Mouse (Mus musculus): ENCODE data around the gene Maml2. TPM values are rescaled to one million over a fixed set of nuclear protein-coding genes. Genes with fewer than 3 reads are reported as not detected.
A peak's percentile ranks its signal among the peaks of the same experiment; 100 is the strongest.

The Maml2 gene
- polyA plus RNA-seq, 1 experiment from 2014 or later, result 4.3 TPM

DNA sequence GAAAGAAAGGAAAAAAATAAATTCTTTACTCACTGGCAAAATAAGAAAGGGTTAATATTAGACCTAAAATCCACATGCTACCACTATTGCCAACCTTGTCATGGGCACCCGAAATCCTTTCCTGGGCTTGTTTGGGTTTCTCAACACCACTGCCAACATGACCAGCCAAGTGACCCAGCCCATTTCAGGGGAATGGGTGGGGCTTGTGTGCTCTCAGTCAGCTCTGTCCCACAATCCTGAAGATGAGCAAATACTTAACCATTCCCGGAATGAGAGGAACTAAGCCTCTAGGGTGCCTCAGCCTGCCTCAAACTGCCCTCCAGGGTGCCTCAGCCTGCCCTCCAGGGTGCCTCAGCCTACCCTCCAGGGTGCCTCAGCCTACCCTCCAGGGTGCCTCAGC lies 371.0 kb downstream of the Maml2 start:
- 30% methylated on average over 2 of the region's 2 CpGs for WGBS
- Histone ChIP-seq H3K4me2 (replicated peaks; ENCODE audit: low read depth) (no peak overlapping the region), H3K4me1 (replicated peaks; ENCODE audit: control insufficient read depth, insufficient read depth) (0 out of 2 replicates have a peak, but pooled peaks cover 5% of the 10 kb centered on the region), H3K36me3 (ENCODE audit: control insufficient read depth, insufficient read depth, low read length) (no peaks in the 10 kb centered on the region), H3K27ac (replicated peaks) (no peak overlapping the region), H3K9me3 (ENCODE audit: control insufficient read depth, low read length) (no peaks in the 10 kb centered on the region), H3K9ac (ENCODE audit: low read length) (no peak overlapping the region), H3K4me3 (ENCODE audit: low read depth, low read length) (no peak overlapping the region), H3K27me3 (ENCODE audit: control insufficient read depth, insufficient read depth, low read length) (no peaks in the 10 kb centered on the region)
- DNase-seq (ENCODE audit: low spot score), result no peak
- TF ChIP-seq EP300 (optimal IDR thresholded peaks at IDR 0.05) (no peak), CTCF (IDR thresholded peaks at IDR 0.05; ENCODE audit: low read depth) (no peak)
- no peak for ATAC-seq (ENCODE audit: low FRiP score, low TSS enrichment)

DNA sequence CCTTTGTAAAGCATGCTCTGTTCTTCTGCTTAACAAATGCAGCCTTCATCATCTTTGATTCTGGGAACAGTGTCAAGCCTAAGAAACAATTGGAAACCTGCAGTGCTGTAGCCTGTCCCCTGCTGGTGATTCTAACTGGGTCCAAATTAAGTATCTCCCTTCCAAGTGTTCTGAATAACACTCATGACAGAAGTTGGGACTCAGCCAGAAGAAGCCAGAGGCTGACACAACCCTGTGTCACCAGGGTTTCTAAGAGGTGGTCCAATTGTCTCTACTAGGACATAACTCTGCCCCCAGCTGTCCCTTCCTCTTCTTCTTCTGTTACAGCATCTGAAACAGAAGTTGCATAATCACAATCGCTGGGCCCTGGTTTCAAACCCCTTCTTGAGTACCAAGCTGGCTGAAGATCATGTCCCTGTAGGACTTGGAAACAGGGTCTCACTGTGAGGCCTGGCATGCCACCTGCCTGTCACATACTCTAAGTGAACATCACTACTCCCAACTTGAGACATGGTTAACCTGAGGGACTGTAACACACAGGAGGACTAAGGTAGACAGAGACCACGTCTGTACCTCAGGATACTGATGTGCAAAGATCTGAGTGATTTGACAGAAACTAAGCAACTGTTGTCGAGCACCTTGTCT lies 373.5 kb downstream of the Maml2 start:
- H3K27me3 ChIP-seq (ENCODE audit: control insufficient read depth, insufficient read depth, low read length), result no peaks in the 10 kb centered on the region
- ATAC-seq (ENCODE audit: low FRiP score, low TSS enrichment), result no peak
- WGBS, result 87% methylated on average over 3 of the region's 3 CpGs
- H3K9me3 ChIP-seq (ENCODE audit: control insufficient read depth, low read length), result no peaks in the 10 kb centered on the region
- 0 out of 2 replicates have a peak, but pooled peaks cover 5% of the 10 kb centered on the region for H3K4me1 ChIP-seq (replicated peaks; ENCODE audit: control insufficient read depth, insufficient read depth)
- H3K4me3 ChIP-seq (ENCODE audit: low read depth, low read length), result no peak overlapping the region
- no peak overlapping the region for H3K4me2 ChIP-seq (replicated peaks; ENCODE audit: low read depth)
- no peak overlapping the region for H3K9ac ChIP-seq (ENCODE audit: low read length)
- no peaks in the 10 kb centered on the region; the same call in 1 of the 2 replicates for H3K36me3 ChIP-seq (ENCODE audit: control insufficient read depth, insufficient read depth, low read length)
- TF ChIP-seq EP300 (optimal IDR thresholded peaks at IDR 0.05) (no peak), CTCF (IDR thresholded peaks at IDR 0.05; ENCODE audit: low read depth) (peak; percentile 56)
- no peak for DNase-seq (ENCODE audit: low spot score)
- no peak overlapping the region for H3K27ac ChIP-seq (replicated peaks)

DNA sequence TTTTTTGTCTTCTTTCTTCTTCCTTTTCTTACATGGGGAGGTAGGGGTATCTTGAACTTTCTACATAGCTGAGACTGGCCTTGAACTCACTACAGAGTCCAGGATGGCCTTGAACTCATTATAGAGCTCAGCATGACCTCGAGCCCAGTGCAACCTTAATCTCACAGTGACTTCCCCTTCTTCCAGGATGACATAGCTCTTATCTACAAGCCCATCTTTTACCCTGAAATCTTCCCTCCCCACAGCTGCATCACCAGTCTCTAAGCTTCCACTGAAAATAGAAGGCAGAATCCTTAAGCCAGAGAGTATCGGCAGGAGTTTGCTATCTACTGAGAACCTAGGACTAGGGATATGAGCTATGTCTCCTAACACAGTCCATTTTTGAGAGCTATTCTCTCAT lies 375.5 kb downstream of the Maml2 start:
- no peaks in the 10 kb centered on the region; the same call in 1 of the 2 replicates for H3K36me3 ChIP-seq (ENCODE audit: control insufficient read depth, insufficient read depth, low read length)
- H3K27ac ChIP-seq (replicated peaks), result no peak overlapping the region
- no peaks in the 10 kb centered on the region for H3K4me1 ChIP-seq (replicated peaks; ENCODE audit: control insufficient read depth, insufficient read depth)
- H3K9ac ChIP-seq (ENCODE audit: low read length), result no peak overlapping the region
- WGBS, result 88% methylated on average over 2 of the region's 2 CpGs
- H3K27me3 ChIP-seq (ENCODE audit: control insufficient read depth, insufficient read depth, low read length), result no peaks in the 10 kb centered on the region
- H3K9me3 ChIP-seq (ENCODE audit: control insufficient read depth, low read length), result no peaks in the 10 kb centered on the region
- no peak overlapping the region for H3K4me2 ChIP-seq (replicated peaks; ENCODE audit: low read depth)
- ATAC-seq (ENCODE audit: low FRiP score, low TSS enrichment) (no peak), DNase-seq (ENCODE audit: low spot score) (no peak)
- H3K4me3 ChIP-seq (ENCODE audit: low read depth, low read length), result no peak overlapping the region
- TF ChIP-seq EP300 (optimal IDR thresholded peaks at IDR 0.05) (no peak), CTCF (IDR thresholded peaks at IDR 0.05; ENCODE audit: low read depth) (no peak)

DNA sequence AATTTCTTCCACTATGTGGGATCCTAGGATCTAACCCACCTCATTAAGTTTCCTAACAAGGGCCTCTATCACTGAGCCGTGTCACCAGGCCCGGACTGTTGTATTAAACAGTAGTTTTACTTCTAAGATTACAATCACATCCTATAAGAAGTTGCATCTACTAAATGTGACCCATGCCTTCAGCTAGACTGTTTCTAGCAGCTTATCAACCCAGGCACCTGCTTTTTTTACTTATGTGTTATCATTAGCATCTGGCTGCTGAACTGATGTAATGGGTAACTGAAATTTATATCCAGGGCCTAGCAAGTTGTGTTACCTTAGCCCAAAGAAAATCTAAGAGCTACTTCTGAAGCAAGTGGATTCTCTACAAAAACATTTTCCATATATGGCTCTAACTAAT lies 380.3 kb downstream of the Maml2 start:
- Histone ChIP-seq H3K4me2 (replicated peaks; ENCODE audit: low read depth) (no peak overlapping the region), H3K36me3 (ENCODE audit: control insufficient read depth, insufficient read depth, low read length) (no peaks in the 10 kb centered on the region; the same call in 1 of the 2 replicates), H3K9ac (ENCODE audit: low read length) (no peak overlapping the region), H3K9me3 (ENCODE audit: control insufficient read depth, low read length) (no peaks in the 10 kb centered on the region), H3K27ac (replicated peaks) (no peak overlapping the region), H3K27me3 (ENCODE audit: control insufficient read depth, insufficient read depth, low read length) (no peaks in the 10 kb centered on the region), H3K4me3 (ENCODE audit: low read depth, low read length) (no peak overlapping the region), H3K4me1 (replicated peaks; ENCODE audit: control insufficient read depth, insufficient read depth) (no peaks in the 10 kb centered on the region)
- DNase-seq (ENCODE audit: low spot score) (no peak), ATAC-seq (ENCODE audit: low FRiP score, low TSS enrichment) (no peak)
- 90% methylated on average over 2 of the region's 2 CpGs for WGBS
- TF ChIP-seq CTCF (IDR thresholded peaks at IDR 0.05; ENCODE audit: low read depth) (no peak), EP300 (optimal IDR thresholded peaks at IDR 0.05) (no peak)

DNA sequence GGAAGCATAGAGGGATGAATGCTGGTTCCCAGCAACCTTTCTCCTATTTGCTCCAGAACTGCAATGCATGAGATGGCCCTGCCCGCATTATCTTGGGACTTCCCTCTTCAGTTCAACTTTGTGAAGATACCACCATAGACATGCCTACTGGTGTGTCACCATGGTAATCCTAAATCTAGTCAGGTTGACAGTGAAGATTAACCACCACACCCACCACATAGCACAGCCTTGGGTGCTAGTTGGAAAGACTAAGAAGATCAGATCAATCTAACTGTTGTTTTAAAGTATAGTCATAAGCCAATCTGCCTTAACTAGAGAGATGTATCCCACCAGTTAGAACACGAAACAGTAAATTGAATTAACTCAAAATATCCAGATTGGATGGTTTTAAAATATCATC lies 381.9 kb downstream of the Maml2 start:
- no peak for DNase-seq (ENCODE audit: low spot score)
- Histone ChIP-seq H3K36me3 (ENCODE audit: control insufficient read depth, insufficient read depth, low read length) (no peaks in the 10 kb centered on the region; the same call in 1 of the 2 replicates), H3K4me1 (replicated peaks; ENCODE audit: control insufficient read depth, insufficient read depth) (no peaks in the 10 kb centered on the region), H3K4me2 (replicated peaks; ENCODE audit: low read depth) (no peak overlapping the region), H3K9ac (ENCODE audit: low read length) (no peak overlapping the region), H3K4me3 (ENCODE audit: low read depth, low read length) (no peak overlapping the region), H3K27me3 (ENCODE audit: control insufficient read depth, insufficient read depth, low read length) (no peaks in the 10 kb centered on the region), H3K9me3 (ENCODE audit: control insufficient read depth, low read length) (no peaks in the 10 kb centered on the region), H3K27ac (replicated peaks) (no peak overlapping the region)
- no peak for TF ChIP-seq CTCF (IDR thresholded peaks at IDR 0.05; ENCODE audit: low read depth)
- no peak for TF ChIP-seq EP300 (optimal IDR thresholded peaks at IDR 0.05)
- WGBS, result 97% methylated on average over 2 of the region's 2 CpGs
- no peak for ATAC-seq (ENCODE audit: low FRiP score, low TSS enrichment)

DNA sequence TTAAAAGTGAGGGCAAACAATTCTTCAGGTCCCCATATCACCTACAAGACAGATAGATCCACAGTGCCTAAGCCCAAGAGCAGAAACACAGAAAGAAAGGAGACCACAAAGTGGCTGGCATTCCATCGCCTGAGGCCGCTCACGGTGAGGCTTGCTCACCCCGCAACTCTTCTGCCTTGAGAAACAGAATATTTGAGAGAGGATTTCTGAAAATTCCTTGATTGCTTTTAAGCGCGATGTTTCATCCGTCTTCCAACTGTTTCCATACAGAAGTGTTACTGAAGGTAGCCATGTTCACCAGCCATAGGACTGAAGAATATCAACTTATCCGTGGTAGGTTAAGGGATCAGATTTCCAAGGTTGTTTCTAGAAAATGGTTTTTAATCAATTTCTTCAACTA lies 383.4 kb downstream of the Maml2 start:
- ATAC-seq (ENCODE audit: low FRiP score, low TSS enrichment) (no peak), DNase-seq (ENCODE audit: low spot score) (no peak)
- no peaks in the 10 kb centered on the region for H3K27me3 ChIP-seq (ENCODE audit: control insufficient read depth, insufficient read depth, low read length)
- no peaks in the 10 kb centered on the region for H3K4me1 ChIP-seq (replicated peaks; ENCODE audit: control insufficient read depth, insufficient read depth)
- no peak overlapping the region for H3K4me3 ChIP-seq (ENCODE audit: low read depth, low read length)
- TF ChIP-seq CTCF (IDR thresholded peaks at IDR 0.05; ENCODE audit: low read depth), result no peak
- TF ChIP-seq EP300 (optimal IDR thresholded peaks at IDR 0.05), result no peak
- no peaks in the 10 kb centered on the region for H3K9me3 ChIP-seq (ENCODE audit: control insufficient read depth, low read length)
- H3K36me3 ChIP-seq (ENCODE audit: control insufficient read depth, insufficient read depth, low read length), result no peaks in the 10 kb centered on the region
- H3K9ac ChIP-seq (ENCODE audit: low read length), result no peak overlapping the region
- 55% methylated on average over 8 of the region's 8 CpGs for WGBS
- 0 out of 2 replicates have a peak overlapping the region, but pooled peaks have one; percentile 8 for H3K4me2 ChIP-seq (replicated peaks; ENCODE audit: low read depth)
- peak overlapping the region; percentile 70 for H3K27ac ChIP-seq (replicated peaks)

Measured in stomach, postnatal 0 days (tissue).